Mouse (Mus musculus): Measurements from ENCODE around the gene Zfp398. TPM values are rescaled to one million over a fixed set of nuclear protein-coding genes. Genes with fewer than 3 reads are reported as not detected.

Gene Zfp398
- polyA plus RNA-seq, 1 experiment, result 1.7 TPM

- no peaks in the 10 kb centered on the region for H3K79me3 ChIP-seq (ENCODE audit: low read depth)
- H3K79me2 ChIP-seq (ENCODE audit: control insufficient read depth, insufficient read depth), result no peaks in the 10 kb centered on the region
- H3K27me3 ChIP-seq (ENCODE audit: control insufficient read depth, insufficient read depth, insufficient read length), result no peaks in the 10 kb centered on the region
- H3ac ChIP-seq (ENCODE audit: control insufficient read depth, insufficient read length, low read depth), result no peak overlapping the region
- peaks cover 79% of the 10 kb centered on the region for H3K36me3 ChIP-seq (ENCODE audit: control insufficient read depth, insufficient read depth)
- no peak overlapping the region for H3K4me3 ChIP-seq (ENCODE audit: insufficient read depth, poor library complexity, severe bottlenecking)
- TF ChIP-seq CEBPB (IDR thresholded peaks at IDR 0.05; ENCODE audit: low read depth) (no peak), FOSL1 (IDR thresholded peaks at IDR 0.05; ENCODE audit: insufficient read depth, low read length, poor library complexity, severe bottlenecking) (no peak), CTCF (IDR thresholded peaks at IDR 0.05; ENCODE audit: control insufficient read depth, insufficient read depth, insufficient read length) (no peak), MYOG (IDR thresholded peaks at IDR 0.05; ENCODE audit: control insufficient read depth, extremely low read depth, insufficient read length) (no peak), MYOD1 (IDR thresholded peaks at IDR 0.05; ENCODE audit: control insufficient read depth, insufficient read length, low read depth) (no peak), USF1 (IDR thresholded peaks at IDR 0.05; ENCODE audit: low read depth) (no peak)
These were observed 68.1 kb downstream of the Zfp398 start for GRCm38 (mm10) chr6:47903587-47903986.

- Histone ChIP-seq H3K79me2 (ENCODE audit: control insufficient read depth, insufficient read depth) (no peaks in the 10 kb centered on the region), H3K27me3 (ENCODE audit: control insufficient read depth, insufficient read depth, insufficient read length) (no peaks in the 10 kb centered on the region), H3K79me3 (ENCODE audit: low read depth) (no peaks in the 10 kb centered on the region), H3K4me3 (ENCODE audit: insufficient read depth, poor library complexity, severe bottlenecking) (no peak overlapping the region), H3K36me3 (ENCODE audit: control insufficient read depth, insufficient read depth) (peaks cover 73% of the 10 kb centered on the region), H3ac (ENCODE audit: control insufficient read depth, insufficient read length, low read depth) (no peak overlapping the region)
- TF ChIP-seq CEBPB (IDR thresholded peaks at IDR 0.05; ENCODE audit: low read depth) (no peak), FOSL1 (IDR thresholded peaks at IDR 0.05; ENCODE audit: insufficient read depth, low read length, poor library complexity, severe bottlenecking) (no peak), MYOD1 (IDR thresholded peaks at IDR 0.05; ENCODE audit: control insufficient read depth, insufficient read length, low read depth) (no peak), CTCF (IDR thresholded peaks at IDR 0.05; ENCODE audit: control insufficient read depth, insufficient read depth, insufficient read length) (no peak)
These were observed 68.9 kb downstream of the Zfp398 start for GRCm38 (mm10) chr6:47904361-47904760.

- Histone ChIP-seq H3K79me2 (ENCODE audit: control insufficient read depth, insufficient read depth) (no peaks in the 10 kb centered on the region), H3K4me3 (ENCODE audit: insufficient read depth, poor library complexity, severe bottlenecking) (no peak overlapping the region), H3ac (ENCODE audit: control insufficient read depth, insufficient read length, low read depth) (no peak overlapping the region), H3K79me3 (ENCODE audit: low read depth) (no peaks in the 10 kb centered on the region), H3K27me3 (ENCODE audit: control insufficient read depth, insufficient read depth, insufficient read length) (no peaks in the 10 kb centered on the region), H3K36me3 (ENCODE audit: control insufficient read depth, insufficient read depth) (peaks cover 66% of the 10 kb centered on the region)
- TF ChIP-seq MYOD1 (IDR thresholded peaks at IDR 0.05; ENCODE audit: control insufficient read depth, insufficient read length, low read depth), result no peak
- no peak for TF ChIP-seq CTCF (IDR thresholded peaks at IDR 0.05; ENCODE audit: control insufficient read depth, insufficient read depth, insufficient read length)
- TF ChIP-seq MYOG (IDR thresholded peaks at IDR 0.05; ENCODE audit: control insufficient read depth, extremely low read depth, insufficient read length), result no peak
- TF ChIP-seq FOSL1 (IDR thresholded peaks at IDR 0.05; ENCODE audit: insufficient read depth, low read length, poor library complexity, severe bottlenecking), result no peak
- no peak for TF ChIP-seq CEBPB (IDR thresholded peaks at IDR 0.05; ENCODE audit: low read depth)
- TF ChIP-seq MAX (IDR thresholded peaks at IDR 0.05), result no peak
- no peak for TF ChIP-seq USF1 (IDR thresholded peaks at IDR 0.05; ENCODE audit: low read depth)
These were observed 69.6 kb downstream of the Zfp398 start for GRCm38 (mm10) chr6:47904917-47905695.

GRCm38 (mm10) chr6:47906326-47906725, 70.9 kb downstream of the Zfp398 start:
- H3K4me3 ChIP-seq (ENCODE audit: insufficient read depth, poor library complexity, severe bottlenecking), result no peak overlapping the region

GRCm38 (mm10) chr6:47909007-47909406, 73.5 kb downstream of the Zfp398 start:
- Histone ChIP-seq H3K4me3 (ENCODE audit: insufficient read depth, poor library complexity, severe bottlenecking) (no peak overlapping the region), H3K36me3 (ENCODE audit: control insufficient read depth, insufficient read depth) (peaks cover 27% of the 10 kb centered on the region), H3K79me2 (ENCODE audit: control insufficient read depth, insufficient read depth) (no peaks in the 10 kb centered on the region), H3ac (ENCODE audit: control insufficient read depth, insufficient read length, low read depth) (no peak overlapping the region), H3K79me3 (ENCODE audit: low read depth) (no peaks in the 10 kb centered on the region), H3K27me3 (ENCODE audit: control insufficient read depth, insufficient read depth, insufficient read length) (no peaks in the 10 kb centered on the region)
- TF ChIP-seq CTCF (IDR thresholded peaks at IDR 0.05; ENCODE audit: control insufficient read depth, insufficient read depth, insufficient read length), result no peak
- no peak for TF ChIP-seq CEBPB (IDR thresholded peaks at IDR 0.05; ENCODE audit: low read depth)

More at GRCm38 (mm10) chr6:47906326-47906725, 70.9 kb downstream of the Zfp398 start:
- TF ChIP-seq CTCF (IDR thresholded peaks at IDR 0.05; ENCODE audit: control insufficient read depth, insufficient read depth, insufficient read length), result no peak
- TF ChIP-seq MYOG (IDR thresholded peaks at IDR 0.05; ENCODE audit: control insufficient read depth, extremely low read depth, insufficient read length), result no peak
- TF ChIP-seq CEBPB (IDR thresholded peaks at IDR 0.05; ENCODE audit: low read depth), result no peak
- TF ChIP-seq MAX (IDR thresholded peaks at IDR 0.05), result no peak
- TF ChIP-seq MYOD1 (IDR thresholded peaks at IDR 0.05; ENCODE audit: control insufficient read depth, insufficient read length, low read depth), result no peak
- no peak for TF ChIP-seq FOSL1 (IDR thresholded peaks at IDR 0.05; ENCODE audit: insufficient read depth, low read length, poor library complexity, severe bottlenecking)
- TF ChIP-seq USF1 (IDR thresholded peaks at IDR 0.05; ENCODE audit: low read depth), result no peak
- Histone ChIP-seq H3K79me3 (ENCODE audit: low read depth) (no peaks in the 10 kb centered on the region), H3K79me2 (ENCODE audit: control insufficient read depth, insufficient read depth) (no peaks in the 10 kb centered on the region), H3K36me3 (ENCODE audit: control insufficient read depth, insufficient read depth) (peaks cover 54% of the 10 kb centered on the region), H3ac (ENCODE audit: control insufficient read depth, insufficient read length, low read depth) (no peak overlapping the region), H3K27me3 (ENCODE audit: control insufficient read depth, insufficient read depth, insufficient read length) (no peaks in the 10 kb centered on the region)

- no peak overlapping the region for H3ac ChIP-seq (ENCODE audit: control insufficient read depth, insufficient read length, low read depth)
- no peak for TF ChIP-seq CTCF (IDR thresholded peaks at IDR 0.05; ENCODE audit: control insufficient read depth, insufficient read depth, insufficient read length)
- TF ChIP-seq FOSL1 (IDR thresholded peaks at IDR 0.05; ENCODE audit: insufficient read depth, low read length, poor library complexity, severe bottlenecking), result no peak
- no peak for TF ChIP-seq CEBPB (IDR thresholded peaks at IDR 0.05; ENCODE audit: low read depth)
- no peak for TF ChIP-seq MAX (IDR thresholded peaks at IDR 0.05)
- no peak for TF ChIP-seq USF1 (IDR thresholded peaks at IDR 0.05; ENCODE audit: low read depth)
- TF ChIP-seq MYOG (IDR thresholded peaks at IDR 0.05; ENCODE audit: control insufficient read depth, extremely low read depth, insufficient read length), result no peak
- TF ChIP-seq MYOD1 (IDR thresholded peaks at IDR 0.05; ENCODE audit: control insufficient read depth, insufficient read length, low read depth), result no peak
- H3K36me3 ChIP-seq (ENCODE audit: control insufficient read depth, insufficient read depth), result peaks cover 3% of the 10 kb centered on the region
- H3K4me3 ChIP-seq (ENCODE audit: insufficient read depth, poor library complexity, severe bottlenecking), result no peak overlapping the region
- no peaks in the 10 kb centered on the region for H3K79me3 ChIP-seq (ENCODE audit: low read depth)
- no peaks in the 10 kb centered on the region for H3K79me2 ChIP-seq (ENCODE audit: control insufficient read depth, insufficient read depth)
- no peaks in the 10 kb centered on the region for H3K27me3 ChIP-seq (ENCODE audit: control insufficient read depth, insufficient read depth, insufficient read length)
These were observed 76.2 kb downstream of the Zfp398 start for GRCm38 (mm10) chr6:47911650-47912049.
